Mouse (Mus musculus) granulocyte monocyte progenitor cell, adult 5-6 weeks (primary cell): ENCODE measurements around the gene Serpina1b. TPM values are rescaled to one million over a fixed set of nuclear protein-coding genes. Genes with fewer than 3 reads are reported as not detected.
"Not testable (repeated sequence)": the region's sequence is repeated elsewhere in the genome, so short reads cannot be mapped to it uniquely, and the experiment has no call there.

Source experiments
- ATAC-seq: replicated peaks from 2 replicates; pipeline ENCODE4 v1.8.0; 2016; ENCODE audit warnings: mild to moderate bottlenecking, moderate TSS enrichment, inconsistent platforms; ENCODE audit not compliant: poor library complexity, severe bottlenecking
- total RNA-seq, 2 experiments: library from RNA; stranded (forward) in 1 of 2; stranded (reverse) in 1 of 2; fragments of 200-712, 200-1000 nt in 1 of 2; fragments of >200 nt in 1 of 2; fragmentation: Nextera tagmentation in 1 of 2; gene quantifications; 2 replicates each; pipeline ENCODE4 v1.2.3; 2014 to 2017

Serpina1b gene
- not detected in 2 replicates for total RNA-seq (2014; fragmentation: Nextera tagmentation)
- total RNA-seq (2017): not detected in 2 replicates

DNA sequence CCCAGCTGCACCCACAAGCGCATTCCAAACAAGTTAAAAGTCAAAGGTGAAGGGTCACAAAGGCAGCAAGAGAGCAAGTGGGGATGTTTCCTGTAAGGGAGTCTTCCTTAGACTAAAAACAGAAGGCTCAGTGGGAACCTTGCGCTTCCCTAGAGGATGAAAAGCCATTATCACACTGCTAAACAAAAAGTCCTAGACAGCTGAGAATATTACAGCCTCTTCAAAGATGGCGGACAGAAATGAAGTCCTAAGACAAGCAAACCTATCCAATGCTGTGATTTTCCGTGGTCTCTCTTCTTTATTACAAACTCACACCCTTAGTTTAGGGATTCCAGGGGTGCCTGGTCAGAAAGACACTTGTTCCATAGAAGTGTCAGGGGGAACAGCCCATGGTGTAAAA, at the start of gene Serpina1b:
Gene Serpina1b, minus strand, starts transcription at position 101 of the 400 bp plus-strand sequence.
- not testable (repeated sequence) for ATAC-seq

DNA sequence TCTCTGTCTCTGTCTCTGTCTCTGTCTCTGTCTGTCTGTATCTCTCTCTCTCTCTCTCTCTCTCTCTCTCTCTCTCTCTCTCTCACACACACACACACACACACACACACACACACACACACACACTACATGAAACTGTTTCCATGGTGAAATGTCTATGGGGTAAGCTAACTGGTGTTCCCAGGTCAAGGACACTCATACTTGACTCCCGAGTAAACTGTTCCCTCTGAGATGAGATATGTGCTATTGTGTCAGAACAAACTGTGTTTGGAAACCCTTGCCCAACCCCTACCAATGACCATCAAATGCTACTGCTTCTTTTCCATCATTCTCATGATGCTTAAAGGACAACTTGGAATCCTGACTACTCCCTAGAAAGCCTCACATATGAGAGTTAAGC, 36.7 kb upstream of the Serpina1b start:
- ATAC-seq: not testable (repeated sequence)

DNA sequence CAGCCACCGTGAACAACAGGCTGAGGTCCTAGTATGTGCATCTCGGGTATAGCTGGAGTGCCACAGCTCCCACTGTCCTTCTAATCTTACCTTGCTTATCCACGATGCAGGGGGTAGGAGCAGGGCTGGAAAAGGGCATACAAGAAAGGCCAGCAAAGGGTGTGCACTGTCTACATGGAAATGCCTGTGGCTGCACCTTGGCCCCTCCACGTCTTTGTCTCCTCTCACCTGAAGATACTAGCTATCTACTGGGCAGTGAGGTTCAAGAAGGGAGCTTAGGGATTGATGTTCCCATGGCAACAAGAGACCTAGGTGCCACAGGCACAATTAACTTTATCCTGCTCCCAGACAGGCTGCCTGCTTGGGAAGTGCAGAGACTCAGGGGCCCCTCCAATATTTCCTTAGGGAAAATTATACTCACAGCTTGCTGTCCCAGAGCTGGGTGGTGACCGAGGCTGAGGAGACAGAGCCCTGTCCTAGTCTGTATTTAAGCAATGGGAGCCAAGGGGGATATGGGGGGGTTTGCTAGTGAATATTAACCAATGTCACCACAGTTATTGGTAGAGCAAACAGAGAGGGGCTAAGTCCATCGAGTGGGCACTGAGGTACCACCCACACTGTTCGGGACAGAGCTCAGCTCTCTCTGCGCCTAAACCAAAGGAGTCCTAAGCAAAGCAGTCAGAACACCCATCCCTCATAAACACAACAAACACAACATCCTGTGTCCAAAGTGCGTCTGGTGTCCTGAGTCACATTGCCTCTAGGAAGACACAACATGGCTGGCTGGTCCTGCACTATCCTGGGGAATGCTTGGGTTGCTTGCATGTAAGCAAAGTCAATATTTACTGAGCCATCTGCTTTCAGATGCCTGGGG, 33.2 kb upstream of the Serpina1b start, which contains the start of gene Serpina1a:
Gene Serpina1a, minus strand, starts transcription at position 462 of the 874 bp plus-strand sequence.
- not testable (repeated sequence) for ATAC-seq

GRCm38 (mm10) chr12:103860976-103861375, 30.8 kb upstream of the Serpina1b start:
- ATAC-seq: no peak

DNA sequence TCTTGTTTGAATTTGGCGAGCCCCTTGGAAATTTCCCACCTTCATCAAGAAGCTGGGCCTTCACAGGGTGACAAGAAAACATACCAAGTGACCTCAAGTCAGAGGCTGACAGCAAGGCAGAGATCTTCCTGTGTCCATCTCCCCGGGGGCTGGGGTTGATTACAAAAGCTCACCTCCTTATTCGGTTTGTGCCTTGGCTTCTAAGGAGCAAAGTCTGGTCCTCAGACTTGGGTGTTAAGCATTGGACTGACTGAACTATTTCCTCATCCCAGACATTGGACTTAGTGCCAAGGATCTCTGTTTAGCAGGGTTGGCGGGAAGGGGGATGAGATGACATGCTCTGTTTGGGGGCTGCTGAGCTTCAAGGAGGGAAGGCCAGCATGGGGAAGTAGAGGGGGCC, 30.4 kb upstream of the Serpina1b start:
- ATAC-seq: not testable (repeated sequence)

DNA sequence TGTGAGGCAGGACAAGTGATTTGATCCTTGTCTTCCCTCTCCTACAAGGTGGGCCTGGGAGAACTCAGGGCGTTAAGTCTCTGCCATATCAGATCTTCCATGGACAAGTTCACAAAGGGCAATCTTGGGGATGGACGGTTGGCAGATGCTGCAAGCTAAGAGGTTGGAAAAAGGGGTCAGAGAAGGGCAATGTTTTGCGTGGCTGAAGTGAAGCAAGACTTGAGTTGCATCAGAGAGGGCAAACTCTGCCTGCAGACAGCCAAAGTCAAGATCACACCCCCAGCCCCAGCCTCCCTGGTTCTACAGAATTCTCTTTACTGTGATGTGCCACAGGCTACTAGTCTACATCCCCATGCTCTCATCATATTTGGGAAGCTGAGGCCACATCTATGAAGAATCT, 29.4 kb upstream of the Serpina1b start:
- not testable (repeated sequence) for ATAC-seq

GRCm38 (mm10) chr12:103853032-103853431, 22.9 kb upstream of the Serpina1b start:
- not testable (repeated sequence) for ATAC-seq

DNA sequence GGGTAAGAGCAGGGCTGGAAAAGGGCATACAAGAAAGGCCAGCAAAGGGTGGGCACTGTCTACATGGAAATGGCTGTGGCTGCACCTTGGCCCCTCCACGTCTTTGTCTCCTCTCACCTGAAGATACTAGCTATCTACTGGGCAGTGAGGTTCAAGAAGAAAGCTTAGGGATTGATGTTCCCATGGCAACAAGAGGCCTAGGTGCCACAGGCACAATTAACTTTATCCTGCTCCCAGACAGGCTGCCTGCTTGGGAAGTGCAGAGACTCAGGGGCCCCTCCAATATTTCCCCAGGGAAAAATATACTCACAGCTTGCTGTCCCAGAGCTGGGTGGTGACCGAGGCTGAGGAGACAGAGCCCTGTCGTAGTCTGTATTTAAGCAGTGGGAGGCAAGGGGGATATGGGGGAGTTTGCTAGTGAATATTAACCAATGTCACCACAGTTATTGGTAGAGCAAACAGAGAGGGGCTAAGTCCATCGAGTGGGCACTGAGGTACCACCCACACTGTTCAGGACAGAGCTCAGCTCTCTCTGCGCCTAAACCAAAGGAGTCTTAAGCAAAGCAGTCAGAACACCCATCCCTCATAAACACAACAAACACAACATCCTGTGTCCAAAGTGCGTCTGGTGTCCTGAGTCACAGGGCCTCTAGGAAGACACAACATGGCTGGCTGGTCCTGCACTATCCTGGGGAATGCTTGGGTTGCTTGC, 2.4 kb downstream of the Serpina1b start:
- not testable (repeated sequence) for ATAC-seq

DNA sequence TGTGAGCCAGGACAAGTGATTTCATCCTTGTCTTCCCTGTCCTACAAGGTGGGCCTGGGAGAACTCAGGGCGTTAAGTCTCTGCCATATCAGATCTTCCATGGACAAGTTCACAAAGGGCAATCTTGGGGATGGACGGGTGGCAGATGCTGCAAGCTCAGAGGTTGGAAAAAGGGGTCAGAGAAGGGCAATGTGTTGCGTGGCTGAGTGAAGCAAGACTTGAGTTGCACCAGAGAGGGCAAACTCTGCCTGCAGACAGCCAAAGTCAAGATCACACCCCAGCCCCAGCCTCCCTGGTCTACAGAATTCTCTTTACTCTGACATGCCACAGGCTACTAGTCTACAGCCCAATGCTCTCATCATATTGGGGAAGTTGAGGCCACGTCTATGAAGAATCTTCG, 6.3 kb downstream of the Serpina1b start:
- not testable (repeated sequence) for ATAC-seq

DNA sequence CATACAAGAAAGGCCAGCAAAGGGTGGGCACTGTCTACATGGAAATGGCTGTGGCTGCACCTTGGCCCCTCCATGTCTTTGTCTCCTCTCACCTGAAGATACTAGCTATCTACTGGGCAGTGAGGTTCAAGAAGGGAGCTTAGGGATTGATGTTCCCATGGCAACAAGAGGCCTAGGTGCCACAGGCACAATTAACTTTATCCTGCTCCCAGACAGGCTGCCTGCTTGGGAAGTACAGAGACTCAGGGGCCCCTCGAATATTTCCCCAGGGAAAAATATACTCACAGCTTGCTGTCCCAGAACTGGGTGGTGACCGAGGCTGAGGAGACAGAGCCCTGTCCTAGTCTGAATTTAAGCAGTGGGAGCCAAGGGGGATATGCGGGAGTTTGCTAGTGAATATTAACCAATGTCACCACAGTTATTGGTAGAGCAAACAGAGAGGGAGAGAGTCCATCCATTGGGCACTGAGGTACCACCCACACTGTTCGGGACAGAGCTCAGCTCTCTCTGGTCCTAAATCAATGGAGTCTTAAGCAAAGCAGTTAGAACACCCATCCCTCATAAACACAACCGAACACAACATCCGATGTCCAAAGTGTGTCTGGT, 56.8 kb downstream of the Serpina1b start, which contains the start of gene Serpina1d:
Gene Serpina1d, minus strand, starts transcription at position 347 of the 606 bp plus-strand sequence.
- not testable (repeated sequence) for ATAC-seq

- ATAC-seq: not testable (repeated sequence)
Measured at GRCm38 (mm10) chr12:103770597-103770996, 59.6 kb downstream of the Serpina1b start.

- not testable (repeated sequence) for ATAC-seq
Measured at GRCm38 (mm10) chr12:103763083-103763482, 67.1 kb downstream of the Serpina1b start.

DNA sequence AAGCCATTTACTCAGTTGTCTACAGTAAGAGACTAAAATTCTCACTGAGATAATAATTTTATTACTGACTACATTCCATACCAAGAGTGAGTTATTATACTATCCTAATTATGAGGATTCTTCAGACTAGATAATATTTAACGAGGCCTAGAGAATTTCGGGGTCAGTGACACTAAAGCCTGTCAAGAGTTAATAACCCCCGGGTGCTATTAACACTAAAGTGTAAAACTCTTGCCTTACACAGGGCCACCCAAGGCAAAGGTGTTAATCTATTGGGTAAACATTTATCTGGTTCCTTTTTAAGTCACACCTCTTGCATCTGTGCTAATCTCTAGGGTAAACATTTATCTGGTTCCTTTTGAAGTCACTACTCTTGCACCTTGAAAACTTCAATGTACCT, 69.9 kb downstream of the Serpina1b start:
- not testable (repeated sequence) for ATAC-seq

GRCm38 (mm10) chr12:103745957-103746356, 84.2 kb downstream of the Serpina1b start:
- not testable (repeated sequence) for ATAC-seq

DNA sequence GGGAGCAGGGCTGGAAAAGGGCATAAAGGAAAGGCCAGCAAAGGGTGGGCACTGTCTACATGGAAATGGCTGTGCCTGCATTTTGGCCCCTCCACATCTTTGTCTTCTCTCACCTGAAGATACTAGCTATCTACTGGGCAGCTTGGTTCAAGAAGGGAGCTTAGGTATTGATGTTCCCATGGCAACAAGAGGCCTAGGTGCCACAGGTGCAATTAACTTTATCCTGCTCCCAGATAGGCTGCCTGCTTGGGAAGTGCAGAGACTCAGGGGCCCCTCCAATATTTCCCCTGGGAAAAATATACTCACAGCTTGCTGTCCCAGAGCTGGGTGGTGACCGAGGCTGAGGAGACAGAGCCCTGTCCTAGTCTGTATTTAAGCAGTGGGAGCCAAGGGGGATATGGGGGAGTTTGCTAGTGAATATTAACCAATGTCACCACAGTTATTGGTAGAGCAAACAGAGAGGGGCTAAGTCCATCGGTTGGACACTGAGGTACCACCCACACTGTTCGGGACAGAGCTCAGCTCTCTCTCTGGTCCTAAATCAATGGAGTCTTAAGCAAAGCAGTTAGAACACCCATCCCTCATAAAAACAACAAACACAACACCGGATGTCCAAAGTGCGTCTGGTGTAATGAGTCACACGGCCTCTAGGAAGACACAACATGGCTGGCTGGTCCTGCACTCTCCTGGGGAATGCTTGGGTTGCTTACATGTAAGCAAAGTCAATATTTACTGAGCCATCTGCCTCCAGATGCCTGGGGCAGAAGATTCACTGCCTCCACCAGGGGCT, 92.2 kb downstream of the Serpina1b start:
- ATAC-seq: not testable (repeated sequence)

GRCm38 (mm10) chr12:103735566-103735965, 94.6 kb downstream of the Serpina1b start:
- ATAC-seq: not testable (repeated sequence)

GRCm38 (mm10) chr12:103735101-103735500, 95.1 kb downstream of the Serpina1b start:
- ATAC-seq: not testable (repeated sequence)

DNA sequence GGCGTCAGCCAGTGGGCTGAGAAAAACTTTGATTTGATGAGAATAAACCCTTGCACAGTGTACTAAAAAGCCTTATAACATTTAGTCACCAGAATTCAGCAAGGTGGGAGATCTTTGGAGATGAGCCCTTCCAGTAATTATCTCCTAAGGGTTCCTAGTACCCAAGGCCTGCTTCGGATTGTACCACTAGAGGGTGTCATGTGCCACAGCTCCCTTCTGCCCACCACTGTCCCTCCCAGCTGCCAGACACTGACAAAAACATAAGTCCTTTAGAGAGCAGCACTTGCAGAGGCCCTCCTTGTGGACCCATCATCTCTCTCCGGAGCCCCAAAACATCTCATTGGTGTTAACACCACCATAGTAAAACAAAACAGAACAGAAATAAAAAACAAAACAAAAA, 118.6 kb downstream of the Serpina1b start:
- no peak for ATAC-seq

DNA sequence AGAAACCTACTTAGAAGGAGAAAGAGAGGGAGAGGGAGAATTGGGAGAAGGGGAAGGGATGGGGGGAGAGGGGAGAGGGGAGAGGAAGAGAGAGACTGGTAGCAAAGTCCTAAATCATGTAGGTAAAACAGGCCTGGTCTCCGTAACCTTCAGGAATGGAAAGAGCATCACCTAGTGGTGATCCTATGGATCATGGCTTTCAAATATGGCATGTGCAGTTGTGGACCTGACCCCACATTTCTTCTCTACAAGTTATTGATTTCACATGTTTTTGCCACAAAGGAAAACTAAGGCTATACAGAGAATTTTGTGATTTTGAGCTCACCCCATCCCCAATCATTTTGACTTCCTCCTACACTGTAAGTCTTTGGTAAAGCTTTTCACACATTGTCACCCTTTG, 119.8 kb downstream of the Serpina1b start:
- ATAC-seq: no peak

- ATAC-seq: no peak
Measured at GRCm38 (mm10) chr12:103706113-103706512, 124.1 kb downstream of the Serpina1b start.
